Mouse (Mus musculus) kidney, embryonic 14.5 days (tissue): Measurements from ENCODE around the gene Rhpn2. TPM values are rescaled to one million over a fixed set of nuclear protein-coding genes. Genes with fewer than 3 reads are reported as not detected.

Experiments used
- ATAC-seq: fragments of 200-750 bp; cut with Nextera tagmentation; 2 replicates; pipeline ENCODE4 v1.8.0; 2017; ENCODE audit warnings: moderate number of reproducible peaks, mild to moderate bottlenecking, moderate TSS enrichment, moderate library complexity; ENCODE audit not compliant: low FRiP score, low TSS enrichment
- H3K27ac ChIP-seq: fragments of 300-500 bp; sonication (generic); 2 replicates; pipeline ENCODE4 v1.5.1; 2014; ENCODE audit warnings: low read depth, mild to moderate bottlenecking, low read length, moderate library complexity, mixed read lengths
- H3K27me3 ChIP-seq: fragments of 300-500 bp; sonication (generic); 2 replicates; pipeline ENCODE4 v1.6.1; 2014; ENCODE audit warnings: mild to moderate bottlenecking, low read length; ENCODE audit not compliant: control insufficient read depth, insufficient read depth
- H3K36me3 ChIP-seq: fragments of 300-500 bp; sonication (generic); 2 replicates; pipeline ENCODE4 v1.6.1; 2014; ENCODE audit warnings: low read length, mixed read lengths; ENCODE audit not compliant: control insufficient read depth, insufficient read depth
- H3K4me1 ChIP-seq: fragments of 300-500 bp; sonication (generic); 2 replicates; pipeline ENCODE4 v1.6.1; 2014; ENCODE audit warnings: low read length, mixed read lengths; ENCODE audit not compliant: control insufficient read depth, insufficient read depth
- H3K4me2 ChIP-seq: fragments of 300-500 bp; sonication (generic); replicated peaks from 2 replicates; pipeline ENCODE4 v1.6.1; 2014; ENCODE audit warnings: low read depth, mild to moderate bottlenecking, low read length
- H3K4me3 ChIP-seq: fragments of 300-500 bp; sonication (generic); 2 replicates; pipeline ENCODE4 v1.5.1; 2014; ENCODE audit warnings: mild to moderate bottlenecking, low read length
- H3K9ac ChIP-seq: fragments of 300-500 bp; sonication (generic); 2 replicates; pipeline ENCODE4 v1.6.1; 2014; ENCODE audit warnings: low read depth, mild to moderate bottlenecking, low read length, moderate library complexity
- H3K9me3 ChIP-seq: fragments of 300-500 bp; sonication (generic); 2 replicates; pipeline ENCODE4 v1.6.1; 2016; ENCODE audit warnings: low read length; ENCODE audit not compliant: control insufficient read depth
- WGBS: fragments of 180-500 bp; shearing (Covaris S2); extraction: QIAGEN DNeasy Blood & Tissue Kit; methylation state at CpG from one replicate; pipeline ENCODE4 v1.1.7; 2014; 5-methylcytosine and 5-hydroxymethylcytosine counted together
- polyA plus RNA-seq: library from polyadenylated mRNA; unstranded; fragments of >200 nt; fragmentation: Nextera tagmentation; extraction: Ambion mirVana; gene quantifications from 2 replicates; pipeline ENCODE4 v1.2.1, GENCODE M21; 2014

The Rhpn2 gene
- polyA plus RNA-seq, 1 experiment from 2014 or later, result 15.7 TPM

GRCm38 (mm10) chr7:35435266-35435665 lies 101.3 kb downstream of the Rhpn2 start:
- H3K4me1 ChIP-seq, result no peaks in the 10 kb centered on the region
- H3K9ac ChIP-seq, result no peak overlapping the region
- H3K4me3 ChIP-seq, result no peak overlapping the region
- H3K27ac ChIP-seq, result no peak overlapping the region
- ATAC-seq, result no peak
- no peak overlapping the region for H3K4me2 ChIP-seq
- H3K36me3 ChIP-seq, result peaks cover 73% of the 10 kb centered on the region
- WGBS, result 88% methylated on average over 9 of the region's 9 CpGs
- no peaks in the 10 kb centered on the region for H3K9me3 ChIP-seq
- H3K27me3 ChIP-seq, result no peaks in the 10 kb centered on the region

Other genes with a start within 250 kb of the Rhpn2 start
- 0.92 and 1.5 TPM in 2 replicates for gene Cebpa, start 214.9 kb upstream of the Rhpn2 start, polyA plus RNA-seq
- gene Slc7a10, start 147.8 kb upstream of the Rhpn2 start, polyA plus RNA-seq, result 0.47 and 0.70 TPM in 2 replicates
- 7.6 and 9.7 TPM in 2 replicates for gene Lrp3, start 118.7 kb upstream of the Rhpn2 start, polyA plus RNA-seq
- 13.7 and 20.5 TPM in 2 replicates for gene Gpatch1, start 15.7 kb upstream of the Rhpn2 start, polyA plus RNA-seq
- gene Faap24, start 62.7 kb downstream of the Rhpn2 start, polyA plus RNA-seq, result 14.5 and 18.0 TPM in 2 replicates
- 40.2 and 59.9 TPM in 2 replicates for gene Cep89, start 62.9 kb downstream of the Rhpn2 start, polyA plus RNA-seq
- 4.1 and 4.6 TPM in 2 replicates for gene Slc7a9, start 114.6 kb downstream of the Rhpn2 start, polyA plus RNA-seq
- 0.26 and 0.30 TPM in 2 replicates for gene Tdrd12, start 203.6 kb downstream of the Rhpn2 start, polyA plus RNA-seq
- 63.7 and 65.5 TPM in 2 replicates for gene Nudt19, start 222.1 kb downstream of the Rhpn2 start, polyA plus RNA-seq